13 mouse cellular contexts compared by ENCODE assay signal in genomic region chr10:115473213-115473961, GRCm38 (mm10).
"Had no signal": no experiment of that assay in that cellular context is flagged by ENCODE, and none has a peak within 500 bp of the region (broad histone marks: within the 10 kb centered on the region; RNA-seq: fewer than 3 reads in every experiment).

No protein-coding gene starts in this region.

- H3K9ac ChIP-seq: limb, embryonic 15.5 days; liver, embryonic 12.5 days; lung, embryonic 14.5 days; neural tube, embryonic 12.5 days had no signal

- H3K27ac ChIP-seq: limb, embryonic 15.5 days; liver, embryonic 12.5 days; midbrain, embryonic 10.5 days; neural tube, embryonic 12.5 days had no signal

- H3K9me3 ChIP-seq: limb, embryonic 15.5 days; liver, embryonic 12.5 days; midbrain, embryonic 10.5 days; neural tube, embryonic 12.5 days had no signal

- H3K4me2 ChIP-seq: limb, embryonic 15.5 days; liver, embryonic 12.5 days; lung, embryonic 14.5 days; neural tube, embryonic 12.5 days had no signal

- H3K27me3 ChIP-seq: limb, embryonic 15.5 days; liver, embryonic 12.5 days; neural tube, embryonic 12.5 days had no signal

- H3K4me3 ChIP-seq: limb, embryonic 15.5 days; liver, embryonic 12.5 days; midbrain, embryonic 10.5 days; neural tube, embryonic 12.5 days had no signal

- DNase-seq: kidney, postnatal 10 days; lung, embryonic 14.5 days; lung, postnatal 10 days; lung, postnatal 4 days; midbrain, embryonic 14.5 days; retina, postnatal 1 day; thymus, adult 18-20 months; thymus, postnatal 14 days had no signal

- H3K36me3 ChIP-seq: limb, embryonic 15.5 days; liver, embryonic 12.5 days; midbrain, embryonic 10.5 days; neural tube, embryonic 12.5 days had no signal

- ATAC-seq: intestine, embryonic 16.5 days; liver, embryonic 12.5 days had no signal
